Mouse (Mus musculus) erythroblast, embryonic 14.5 days (primary cell): Measurements from ENCODE around the gene Notch4.

Source experiments
- GATA1 ChIP-seq: IDR thresholded peaks from 2 replicates; pipeline ENCODE4 v1.6.1; 2012; ENCODE audit warnings: low read length, inconsistent platforms, mixed read lengths
- TAL1 ChIP-seq: IDR thresholded peaks from 3 replicates; pipeline ENCODE4 v1.6.1; 2012; ENCODE audit warnings: low read length, inconsistent platforms, mixed read lengths

DNA sequence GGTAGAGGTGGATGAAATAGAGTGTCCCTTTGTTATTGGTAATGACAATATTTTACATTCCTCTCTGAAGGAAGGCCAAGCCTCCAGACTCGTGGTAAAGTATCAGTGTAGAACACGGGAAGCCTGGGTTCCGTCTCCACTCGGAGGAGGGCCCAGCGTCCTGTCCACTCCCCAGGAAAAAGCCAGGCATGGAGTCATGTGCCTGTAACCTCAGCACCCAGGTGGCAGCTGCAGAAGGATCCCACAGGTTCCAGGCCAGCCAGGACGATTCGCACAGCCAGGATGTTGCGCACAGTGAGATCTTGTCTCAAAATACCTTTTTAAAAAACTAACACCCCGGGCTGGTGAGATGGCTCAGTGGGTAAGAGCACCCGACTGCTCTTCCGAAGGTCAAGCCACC, 714 bp upstream of the Notch4 start:
- no peak for TF ChIP-seq GATA1
- no peak for TF ChIP-seq TAL1
